Mouse (Mus musculus) G1E-ER4 (cell line): Measurements from ENCODE around the gene Tssk6. TPM values are rescaled to one million over a fixed set of nuclear protein-coding genes. Genes with fewer than 3 reads are reported as not detected.

Source experiments
- GATA1 ChIP-seq: IDR thresholded peaks from one replicate; pipeline ENCODE4 v1.8.0; 2012; ENCODE audit warnings: low read length, inconsistent platforms
- polyA plus RNA-seq: library from polyadenylated mRNA; stranded (reverse); fragments of >175 nt; gene quantifications from 2 replicates; pipeline ENCODE4 v1.2.3, GENCODE M21; 2012

Tssk6 gene
- polyA plus RNA-seq, 1 experiment: 0.17 TPM

- no peak for TF ChIP-seq GATA1
These were observed 1.0 kb upstream of the Tssk6 start for GRCm38 (mm10) chr8:69900895-69901451.

GRCm38 (mm10) chr8:69901484-69902162, 361 bp upstream of the Tssk6 start:
- no peak for TF ChIP-seq GATA1

GRCm38 (mm10) chr8:69903063-69903542, 1.1 kb downstream of the Tssk6 start:
- TF ChIP-seq GATA1: no peak

GRCm38 (mm10) chr8:69904096-69904495, 2.1 kb downstream of the Tssk6 start:
- no peak for TF ChIP-seq GATA1

- TF ChIP-seq GATA1: no peak
These were observed 4.3 kb downstream of the Tssk6 start for GRCm38 (mm10) chr8:69906260-69906659.

- TF ChIP-seq GATA1: no peak
These were observed 5.1 kb downstream of the Tssk6 start for GRCm38 (mm10) chr8:69907106-69907505.

GRCm38 (mm10) chr8:69911917-69912316, 9.9 kb downstream of the Tssk6 start:
- no peak for TF ChIP-seq GATA1

GRCm38 (mm10) chr8:69912478-69913074, 10.6 kb downstream of the Tssk6 start:
- TF ChIP-seq GATA1: no peak

- no peak for TF ChIP-seq GATA1
These were observed 12.5 kb downstream of the Tssk6 start for GRCm38 (mm10) chr8:69914526-69914925.

- TF ChIP-seq GATA1: no peak
These were observed 13.8 kb downstream of the Tssk6 start for GRCm38 (mm10) chr8:69915748-69916147.

GRCm38 (mm10) chr8:69918506-69918905, 16.5 kb downstream of the Tssk6 start:
- TF ChIP-seq GATA1: no peak

GRCm38 (mm10) chr8:69919010-69919409, 17.0 kb downstream of the Tssk6 start:
- no peak for TF ChIP-seq GATA1

- TF ChIP-seq GATA1: no peak
These were observed 18.1 kb downstream of the Tssk6 start for GRCm38 (mm10) chr8:69919876-69920662.

- TF ChIP-seq GATA1: no peak
These were observed 19.2 kb downstream of the Tssk6 start for GRCm38 (mm10) chr8:69921141-69921540.

- no peak for TF ChIP-seq GATA1
These were observed 22.0 kb downstream of the Tssk6 start for GRCm38 (mm10) chr8:69923986-69924385.

- TF ChIP-seq GATA1: no peak
These were observed 24.9 kb downstream of the Tssk6 start for GRCm38 (mm10) chr8:69926901-69927300.
